ENCODE assay signal across 19 mouse cellular contexts in the genomic region with DNA sequence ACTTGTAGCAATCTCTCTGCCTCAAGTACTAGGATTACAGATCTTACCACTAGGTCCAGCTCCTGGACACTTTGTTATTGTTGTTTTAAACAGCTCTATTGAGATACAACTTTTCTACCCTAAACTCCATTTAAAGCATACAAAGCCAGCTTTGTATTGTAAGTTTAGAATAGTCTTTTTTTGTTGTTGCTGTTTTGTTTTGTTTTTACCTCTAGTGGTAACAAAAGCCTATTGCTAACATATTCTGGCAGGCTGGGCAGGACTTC. TPM values are rescaled to one million over a fixed set of nuclear protein-coding genes. Genes with fewer than 3 reads are reported as not detected.
A peak's percentile ranks its signal among the peaks of the same experiment; 100 is the strongest.
DNase-seq lines count a peak whose midpoint lies in the region; ATAC-seq and TF ChIP-seq lines count a peak whose summit lies in the region.
"Had no signal": no experiment of that assay in that cellular context is flagged by ENCODE, and none has a peak within 500 bp of the region (broad histone marks: within the 10 kb centered on the region; RNA-seq: fewer than 3 reads in every experiment).

No protein-coding gene starts in this region.

- peak overlapping the region; percentile 96 for H3K27ac ChIP-seq in heart, embryonic 12.5 days (ENCODE audit: poor library complexity, severe bottlenecking)
- H3K27ac ChIP-seq in heart, postnatal 0 days (ENCODE audit: low read depth), result peak overlapping the region; percentile 97
- peak overlapping the region; percentile 65 for H3K27ac ChIP-seq in stomach, postnatal 0 days (replicated peaks)
- no peak overlapping the region for H3K27ac ChIP-seq in forebrain, embryonic 15.5 days (replicated peaks)
- H3K27ac ChIP-seq: embryonic facial prominence, embryonic 12.5 days; liver, embryonic 12.5 days; neural tube, embryonic 13.5 days had no signal

- no peak for ATAC-seq in heart, embryonic 12.5 days (ENCODE audit: insufficient number of reproducible peaks, low FRiP score)
- ATAC-seq in heart, postnatal 0 days (ENCODE audit: insufficient read depth, low read depth), result no peak
- no peak for ATAC-seq in stomach, postnatal 0 days (ENCODE audit: low FRiP score, low TSS enrichment)
- ATAC-seq in forebrain, embryonic 15.5 days (replicated peaks), result no peak
- ATAC-seq: forebrain, embryonic 14.5 days; liver, embryonic 12.5 days; liver, postnatal 0 days had no signal

- H3K9me3 ChIP-seq in heart, embryonic 12.5 days (replicated peaks), result no peaks in the 10 kb centered on the region
- H3K9me3 ChIP-seq in heart, postnatal 0 days (replicated peaks; ENCODE audit: control insufficient read depth, low read length), result no peaks in the 10 kb centered on the region
- no peaks in the 10 kb centered on the region for H3K9me3 ChIP-seq in stomach, postnatal 0 days (ENCODE audit: control insufficient read depth, low read length)
- no peaks in the 10 kb centered on the region for H3K9me3 ChIP-seq in forebrain, embryonic 15.5 days
- H3K9me3 ChIP-seq: embryonic facial prominence, embryonic 12.5 days; liver, embryonic 12.5 days; neural tube, embryonic 13.5 days had no signal

- DNase-seq in heart, postnatal 10 days, result no peak
- no peak for DNase-seq in heart, postnatal 0 days (ENCODE audit: low spot score)
- no peak for DNase-seq in heart, adult 11 months
- peak; percentile 81 for DNase-seq in ZHBTc4 (ENCODE audit: low read depth, low spot score)
- no peak for DNase-seq in stomach, postnatal 0 days (ENCODE audit: low spot score)
- DNase-seq: B cell, adult 2 months; embryo, embryonic 11 days; kidney, adult 2 months; layer of hippocampus, postnatal 36 days; liver, postnatal 0 days; thymus, adult 18-20 months; thymus, postnatal 25 days had no signal

- H3K36me3 ChIP-seq in heart, embryonic 12.5 days, result 0 out of 2 replicates have a peak, but pooled peaks cover 2% of the 10 kb centered on the region
- 0 out of 2 replicates have a peak, but pooled peaks cover 2% of the 10 kb centered on the region for H3K36me3 ChIP-seq in heart, postnatal 0 days (replicated peaks; ENCODE audit: control insufficient read depth, insufficient read depth, low read length)
- no peaks in the 10 kb centered on the region; the same call in 1 of the 2 replicates for H3K36me3 ChIP-seq in stomach, postnatal 0 days (ENCODE audit: control insufficient read depth, insufficient read depth, low read length)
- H3K36me3 ChIP-seq in forebrain, embryonic 15.5 days, result no peaks in the 10 kb centered on the region
- H3K36me3 ChIP-seq: embryonic facial prominence, embryonic 12.5 days; liver, embryonic 12.5 days; neural tube, embryonic 13.5 days had no signal

- H3K4me3 ChIP-seq in heart, embryonic 12.5 days, result no peak overlapping the region
- no peak overlapping the region for H3K4me3 ChIP-seq in heart, postnatal 0 days (ENCODE audit: low read depth, low read length)
- H3K4me3 ChIP-seq in stomach, postnatal 0 days (ENCODE audit: low read depth, low read length), result no peak overlapping the region
- H3K4me3 ChIP-seq in forebrain, embryonic 15.5 days, result no peak overlapping the region
- H3K4me3 ChIP-seq: embryonic facial prominence, embryonic 12.5 days; liver, embryonic 12.5 days; neural tube, embryonic 13.5 days had no signal

- no peak for TF ChIP-seq EP300 in heart, postnatal 0 days (IDR thresholded peaks at IDR 0.05; ENCODE audit: low read depth)
- TF ChIP-seq EP300 in stomach, postnatal 0 days (optimal IDR thresholded peaks at IDR 0.05), result no peak

- no peak overlapping the region for H3K9ac ChIP-seq in heart, embryonic 12.5 days
- no peak overlapping the region for H3K9ac ChIP-seq in heart, postnatal 0 days (replicated peaks; ENCODE audit: low read depth, low read length)
- no peak overlapping the region for H3K9ac ChIP-seq in stomach, postnatal 0 days (ENCODE audit: low read length)
- H3K9ac ChIP-seq in forebrain, embryonic 15.5 days (replicated peaks), result no peak overlapping the region
- H3K9ac ChIP-seq: embryonic facial prominence, embryonic 12.5 days; liver, embryonic 12.5 days; liver, postnatal 0 days; neural tube, embryonic 13.5 days had no signal

- no peak for TF ChIP-seq CTCF in heart, postnatal 0 days (IDR thresholded peaks at IDR 0.05; ENCODE audit: low read depth)
- TF ChIP-seq CTCF in stomach, postnatal 0 days (IDR thresholded peaks at IDR 0.05; ENCODE audit: low read depth), result no peak

- H3K4me1 ChIP-seq in heart, embryonic 12.5 days (replicated peaks), result peaks cover 79% of the 10 kb centered on the region
- peaks cover 64% of the 10 kb centered on the region for H3K4me1 ChIP-seq in heart, postnatal 0 days (ENCODE audit: control insufficient read depth, insufficient read depth)
- H3K4me1 ChIP-seq in stomach, postnatal 0 days (replicated peaks; ENCODE audit: control insufficient read depth, insufficient read depth), result peaks cover 7% of the 10 kb centered on the region
- H3K4me1 ChIP-seq in forebrain, embryonic 15.5 days, result no peaks in the 10 kb centered on the region
- H3K4me1 ChIP-seq: embryonic facial prominence, embryonic 12.5 days; liver, embryonic 12.5 days; neural tube, embryonic 13.5 days had no signal

- H3K4me2 ChIP-seq in heart, embryonic 12.5 days, result peak overlapping the region; percentile 44; the same call in 1 of the 2 replicates
- H3K4me2 ChIP-seq in heart, postnatal 0 days (ENCODE audit: low read depth, low read length), result no peak overlapping the region
- H3K4me2 ChIP-seq in stomach, postnatal 0 days (replicated peaks; ENCODE audit: low read depth), result no peak overlapping the region
- H3K4me2 ChIP-seq in forebrain, embryonic 15.5 days (replicated peaks), result no peak overlapping the region
- H3K4me2 ChIP-seq: embryonic facial prominence, embryonic 12.5 days; liver, embryonic 12.5 days; midbrain, embryonic 11.5 days; neural tube, embryonic 13.5 days had no signal

- intact Hi-C loops in heart, postnatal 10 days (cut with DNase I), result no loop called here

- H3K27me3 ChIP-seq in heart, embryonic 12.5 days (replicated peaks), result no peaks in the 10 kb centered on the region
- H3K27me3 ChIP-seq in heart, postnatal 0 days (ENCODE audit: control insufficient read depth, insufficient read depth, low read length), result no peaks in the 10 kb centered on the region
- no peaks in the 10 kb centered on the region for H3K27me3 ChIP-seq in stomach, postnatal 0 days (ENCODE audit: control insufficient read depth, insufficient read depth, low read length)
- no peaks in the 10 kb centered on the region for H3K27me3 ChIP-seq in forebrain, embryonic 15.5 days
- H3K27me3 ChIP-seq: embryonic facial prominence, embryonic 12.5 days; neural tube, embryonic 13.5 days had no signal

RNA-seq across cellular contexts. Expression of a gene that starts 57.1 kb away (rescaled TPM):
- polyA plus RNA-seq in heart, embryonic 12.5 days (2016; fragmentation: Nextera tagmentation; extraction: Ambion mirVana), result 3.8 and 3.9 TPM in 2 replicates
- total RNA-seq in heart, postnatal 10 days (2021), result 10 to 100 TPM; 28.2 to 34.1 TPM
- 14.7 and 15.9 TPM in 2 replicates for total RNA-seq in heart, postnatal 0 days (2014; rRNA removed; ENCODE audit: low replicate concordance)
- 4.1 and 4.8 TPM in 2 replicates for polyA plus RNA-seq in heart, postnatal 0 days (2015; fragmentation: Nextera tagmentation; extraction: Ambion mirVana)
- polyA plus RNA-seq in stomach, postnatal 0 days (2015; fragmentation: Nextera tagmentation; extraction: Ambion mirVana), result 3.2 and 3.3 TPM in 2 replicates
- 0.81 and 1.4 TPM in 2 replicates for polyA plus RNA-seq in forebrain, embryonic 15.5 days (2015; fragmentation: Nextera tagmentation; extraction: Ambion mirVana)
